Mouse (Mus musculus): ENCODE measurements around the gene Foxc2.
"Not testable (repeated sequence)": the region's sequence is repeated elsewhere in the genome, so short reads cannot be mapped to it uniquely, and the experiment has no call there.

Gene Foxc2

DNA sequence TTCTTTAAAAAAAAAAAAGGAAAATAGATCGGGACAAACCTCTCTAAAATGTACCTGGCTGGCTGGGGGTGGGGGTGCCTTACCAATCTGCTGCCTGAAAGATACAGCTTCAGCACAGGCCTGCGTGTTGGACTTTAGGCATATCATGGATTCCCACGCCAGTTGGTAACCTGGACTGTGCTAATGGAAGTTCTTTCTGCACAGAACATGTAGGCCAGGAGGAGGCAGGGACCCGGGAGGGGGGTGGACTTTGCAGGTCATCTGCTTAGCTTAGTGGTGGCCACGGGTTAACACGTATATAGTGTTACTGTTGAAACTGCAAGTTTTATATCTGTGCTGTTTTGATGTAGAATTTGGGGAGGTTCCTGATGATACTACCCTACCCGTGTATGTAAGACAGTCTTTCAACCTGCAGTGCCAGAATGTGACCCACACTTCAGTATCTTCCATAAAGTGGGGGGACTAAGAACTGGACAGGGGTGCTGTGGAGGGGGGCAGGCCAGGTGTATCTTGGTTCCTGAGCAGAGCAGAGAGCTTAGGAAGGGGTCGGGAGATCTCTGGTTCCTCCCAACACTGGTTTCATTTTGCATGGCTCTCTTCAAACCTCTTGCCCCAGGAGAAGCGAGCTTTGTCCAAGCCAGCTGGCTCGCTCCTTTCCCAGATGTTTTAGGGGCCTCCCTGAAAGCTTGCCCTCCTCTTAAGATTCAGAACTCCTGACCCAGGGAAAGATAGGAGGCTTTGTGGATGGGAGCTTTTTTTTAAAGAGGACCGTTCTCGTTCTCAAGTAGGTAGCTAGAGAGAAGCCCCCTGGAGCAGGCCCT is 3.9 kb downstream of the Foxc2 start:
- DNase-seq (ENCODE audit: low spot score in 2 of 2), result no peak

DNA sequence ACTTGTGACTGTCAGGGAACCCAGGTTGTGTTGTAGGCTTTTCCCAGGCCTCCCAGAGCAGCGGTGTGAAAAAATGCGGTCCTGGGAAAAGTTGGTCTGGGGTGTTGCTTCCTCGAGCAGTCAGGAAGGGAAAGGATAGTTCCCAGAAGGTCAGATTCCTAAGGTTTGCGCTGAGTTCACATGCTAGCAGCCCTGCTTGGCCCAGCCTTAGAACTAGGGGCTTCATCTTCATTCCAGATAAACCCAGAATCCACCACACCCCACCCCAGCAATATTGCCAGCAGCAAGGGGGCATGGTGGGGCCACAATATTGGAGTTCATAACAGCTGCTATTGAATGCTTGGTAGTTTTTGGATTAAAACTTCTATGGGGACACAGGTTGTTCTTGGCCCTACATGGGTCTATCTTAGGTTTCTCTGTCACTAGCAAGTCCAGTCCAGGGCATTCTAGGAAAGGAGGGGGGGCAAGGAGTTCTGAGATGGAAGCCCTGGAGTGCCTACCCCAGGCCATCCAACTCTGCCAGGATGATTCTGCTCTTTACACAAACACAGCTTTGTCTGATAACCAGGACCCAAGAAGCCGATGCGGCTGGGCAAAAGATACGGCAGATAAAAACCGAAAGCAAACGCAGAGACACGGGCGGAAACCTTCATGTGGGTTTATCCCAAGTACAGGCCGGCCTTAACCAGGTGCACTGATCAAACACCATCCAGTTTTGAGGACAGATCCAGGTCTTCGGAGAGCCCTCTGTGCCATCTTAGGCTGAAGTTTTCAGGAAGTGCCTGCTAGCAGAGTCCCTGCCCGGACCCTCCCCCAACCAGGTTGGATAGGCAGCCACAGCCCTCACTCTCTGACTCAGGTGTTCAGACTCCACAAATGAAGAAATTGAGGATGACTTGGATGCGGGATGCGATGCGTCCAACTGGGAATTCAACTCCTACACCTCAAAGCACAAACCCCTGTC is 4.8 kb downstream of the Foxc2 start:
- DNase-seq (ENCODE audit: low spot score in 2 of 2), result no peak

DNA sequence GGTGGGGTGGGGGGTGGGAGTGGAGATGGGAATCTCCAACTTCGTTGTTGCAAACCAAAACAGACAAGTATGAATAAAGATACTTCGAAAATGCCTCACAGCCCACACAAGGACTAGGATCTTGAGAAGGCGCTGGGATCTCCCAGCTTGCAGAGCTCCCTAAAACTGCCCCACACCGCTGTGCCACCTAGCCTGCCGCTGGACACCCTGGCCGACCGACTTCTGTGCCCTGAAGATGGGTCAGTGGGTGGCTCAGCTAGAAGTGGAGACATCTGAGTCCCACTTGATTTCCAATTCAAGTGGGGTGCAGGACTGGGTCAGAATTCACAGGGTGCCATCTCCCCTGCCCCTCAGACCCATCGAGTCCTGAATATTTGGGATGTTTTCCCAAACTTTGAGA is 5.7 kb downstream of the Foxc2 start:
- no peak for DNase-seq (ENCODE audit: low spot score in 2 of 2)

DNA sequence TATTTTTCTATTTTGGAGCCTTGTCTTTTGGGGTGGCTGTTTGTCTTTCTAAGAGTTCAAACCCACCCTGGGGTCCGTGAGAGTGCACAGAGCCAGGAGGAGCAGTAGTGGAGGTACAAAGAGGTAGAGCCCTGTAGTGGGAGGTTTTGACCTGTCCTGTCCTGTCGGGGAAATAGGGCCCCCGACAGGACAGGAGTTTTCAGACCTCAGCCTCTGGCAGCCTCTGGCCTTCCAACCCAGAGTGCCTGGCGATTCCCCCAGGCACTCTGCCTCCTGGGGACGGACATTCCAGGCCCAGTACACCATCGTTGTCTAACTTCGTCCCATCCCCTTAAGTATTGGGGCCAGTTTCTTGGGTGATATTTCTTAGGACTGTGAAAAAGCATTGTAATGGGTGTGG is 6.4 kb downstream of the Foxc2 start:
- no peak for DNase-seq (ENCODE audit: low spot score in 2 of 2)

DNA sequence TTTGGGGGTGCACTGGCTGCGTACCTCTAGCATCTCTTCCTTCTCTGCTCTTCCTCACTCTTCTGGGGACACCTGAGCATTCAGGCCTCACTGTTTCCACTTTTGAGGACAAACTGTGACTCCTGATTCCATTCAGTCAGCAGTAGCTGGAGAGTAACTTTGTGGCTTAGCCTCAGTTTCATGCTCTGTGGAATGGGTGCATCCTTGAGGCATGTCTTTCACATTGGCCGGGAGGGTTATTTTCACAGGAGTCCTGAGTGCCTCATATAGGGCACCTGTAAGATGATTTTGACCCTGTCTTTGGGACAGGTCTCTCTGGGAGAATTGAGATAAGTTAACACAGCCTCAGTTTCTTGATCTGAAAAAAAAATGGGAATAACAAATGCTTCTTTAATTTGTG is 7.1 kb downstream of the Foxc2 start:
- DNase-seq (ENCODE audit: low spot score in 2 of 2), result no peak

DNA sequence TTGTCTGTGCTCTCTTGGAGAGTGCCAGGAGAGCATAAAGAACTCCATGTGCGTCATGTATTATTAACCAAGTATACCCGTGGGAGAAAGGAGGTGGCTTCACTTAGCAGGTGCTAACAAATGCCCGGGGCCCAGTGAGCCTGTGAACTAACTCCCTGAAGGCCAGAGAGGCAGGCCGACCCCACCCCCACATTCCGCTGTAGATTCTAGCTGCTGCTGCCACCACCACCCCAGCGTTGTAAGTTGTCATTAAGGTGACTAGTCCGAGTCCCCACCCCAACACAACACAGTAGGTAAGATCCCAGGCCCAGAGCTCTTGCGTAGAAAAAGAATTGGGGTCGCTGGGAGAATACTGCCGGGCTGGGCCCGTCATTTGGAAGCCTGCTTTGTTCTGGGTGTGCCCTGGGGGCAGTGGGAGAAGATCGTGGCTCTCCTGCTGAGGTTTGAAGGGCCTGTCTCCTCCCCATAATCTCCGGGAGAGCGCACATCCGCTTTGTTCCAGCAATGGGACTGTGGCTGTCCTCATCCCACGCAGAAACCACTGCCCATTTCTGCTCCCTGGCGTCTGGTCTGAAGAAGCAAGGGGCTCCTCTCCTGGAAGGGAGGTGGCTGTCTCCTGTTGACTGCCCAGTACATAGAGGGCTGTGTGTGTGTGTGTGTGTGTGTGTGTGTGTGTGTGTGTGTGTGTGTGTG is 8.7 kb downstream of the Foxc2 start:
- DNase-seq (ENCODE audit: low spot score in 2 of 2), result no peak

DNA sequence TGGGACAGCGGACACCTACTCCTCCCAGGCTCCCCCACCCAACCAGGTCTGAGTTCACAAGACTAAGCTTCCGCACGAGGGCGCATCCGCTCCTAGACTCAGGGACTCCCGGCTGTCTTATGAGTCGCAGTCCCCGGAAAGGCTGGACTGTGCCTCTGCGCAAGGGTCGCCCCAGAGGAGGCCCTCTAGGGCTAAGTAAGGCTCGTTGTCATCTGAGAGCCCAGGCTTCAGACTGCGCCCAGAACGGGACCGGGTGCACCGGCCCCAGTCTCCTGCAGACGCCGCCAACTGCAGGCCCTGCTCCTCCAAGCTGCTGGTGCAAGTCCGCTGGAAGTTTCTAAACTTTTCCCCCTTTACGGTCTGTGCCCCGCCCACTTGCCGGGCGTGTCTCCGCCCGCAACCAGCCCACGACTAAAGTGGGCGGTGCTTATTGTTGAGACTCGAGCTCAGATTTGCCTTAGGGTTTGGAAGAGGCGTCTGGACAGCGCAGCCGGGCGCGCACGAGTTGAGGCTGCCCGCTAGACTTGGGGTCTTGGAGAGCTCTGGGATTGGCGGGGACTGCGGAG is 9.4 kb downstream of the Foxc2 start:
- no peak for DNase-seq (ENCODE audit: low spot score in 2 of 2)

DNA sequence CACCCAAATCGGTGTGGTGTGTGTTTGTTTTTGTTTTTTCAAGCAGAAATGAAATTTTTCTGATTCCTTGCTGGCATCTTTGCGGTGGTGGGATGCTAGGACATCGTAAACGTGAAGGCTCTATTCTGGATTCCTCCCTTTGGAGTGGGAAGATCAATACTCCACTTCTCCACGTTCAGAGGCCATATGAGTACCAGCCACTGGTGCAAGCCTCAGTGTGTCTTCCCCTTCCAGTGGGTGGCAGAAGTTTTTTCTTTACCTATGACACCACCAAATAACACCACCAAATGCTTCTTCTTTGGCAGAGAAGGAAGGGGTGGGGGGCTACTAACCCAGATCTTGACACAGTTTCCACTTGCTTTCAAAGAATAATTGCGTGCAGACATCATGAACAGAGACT is 10.2 kb downstream of the Foxc2 start:
- DNase-seq (ENCODE audit: low spot score in 2 of 2), result no peak

DNA sequence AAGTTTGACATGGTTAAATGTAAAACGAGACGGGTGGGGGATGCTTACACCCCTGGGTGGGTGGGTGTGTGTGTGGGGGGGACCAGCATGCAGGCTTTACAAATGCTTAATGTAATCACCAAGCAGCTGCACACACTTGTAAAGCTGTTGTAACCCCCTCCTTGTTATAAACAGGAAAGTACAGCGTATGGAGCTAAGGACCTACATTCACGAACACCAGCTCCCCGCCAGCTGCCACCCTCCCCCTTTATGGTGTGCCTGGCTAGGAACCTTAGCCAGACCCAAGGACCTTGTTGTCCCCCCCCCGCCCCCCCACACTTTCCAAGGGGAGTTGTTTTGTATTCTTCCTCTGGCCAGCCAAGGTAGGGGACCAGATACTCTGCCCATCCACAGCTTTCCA is 10.7 kb downstream of the Foxc2 start:
- no peak for DNase-seq (ENCODE audit: low spot score in 2 of 2)

DNA sequence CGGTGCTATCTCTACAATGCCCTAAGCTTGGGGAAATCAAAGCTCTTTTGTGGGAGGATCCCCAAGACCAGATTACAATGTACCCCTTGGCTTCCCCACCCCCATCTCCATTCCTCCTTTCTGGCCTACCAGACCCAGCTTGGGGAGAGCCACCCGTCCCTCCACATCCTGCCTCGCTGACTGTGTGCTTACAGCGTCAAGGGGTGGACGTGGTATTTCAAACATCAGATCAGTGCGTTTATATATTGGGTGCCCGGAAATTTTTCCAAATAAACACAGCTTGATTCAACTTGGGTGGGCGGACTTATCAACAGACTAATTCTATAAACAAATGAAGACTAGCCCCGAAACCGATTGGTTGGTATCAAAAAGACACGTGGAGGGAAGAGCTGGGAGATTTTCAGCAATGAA is 11.3 kb downstream of the Foxc2 start:
- DNase-seq (ENCODE audit: low spot score in 2 of 2), result no peak

DNA sequence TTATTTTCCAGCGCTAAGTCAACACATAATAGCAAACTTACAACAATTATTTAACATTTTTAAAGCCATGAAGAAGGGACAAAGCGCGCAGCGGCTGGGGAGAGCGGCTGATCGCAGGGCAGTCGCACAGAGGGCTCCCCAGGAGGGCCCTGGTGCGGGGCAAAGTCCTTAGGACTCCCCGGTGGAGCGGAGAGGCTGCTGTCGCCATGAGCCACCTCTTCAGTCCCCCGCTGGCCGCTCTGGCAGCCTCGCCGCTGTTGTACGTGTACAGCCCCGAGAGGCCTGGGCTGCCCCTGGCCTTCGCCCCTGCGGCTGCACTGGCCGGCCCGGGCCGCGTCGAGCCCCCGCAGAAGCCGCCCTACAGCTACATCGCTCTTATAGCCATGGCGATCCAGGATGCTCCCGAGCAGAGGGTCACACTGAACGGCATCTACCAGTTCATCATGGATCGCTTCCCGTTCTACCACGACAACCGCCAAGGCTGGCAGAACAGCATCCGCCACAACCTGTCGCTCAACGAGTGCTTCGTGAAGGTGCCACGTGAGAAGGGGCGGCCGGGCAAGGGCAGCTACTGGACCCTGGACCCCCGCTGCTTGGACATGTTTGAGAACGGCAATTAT is 11.9 kb downstream of the Foxc2 start, which contains the start of gene Foxl1:
TSS of gene Foxl1 (plus strand) at position 185 of the 620 bp plus-strand sequence.
- DNase-seq (ENCODE audit: low spot score in 2 of 2), result no peak

DNA sequence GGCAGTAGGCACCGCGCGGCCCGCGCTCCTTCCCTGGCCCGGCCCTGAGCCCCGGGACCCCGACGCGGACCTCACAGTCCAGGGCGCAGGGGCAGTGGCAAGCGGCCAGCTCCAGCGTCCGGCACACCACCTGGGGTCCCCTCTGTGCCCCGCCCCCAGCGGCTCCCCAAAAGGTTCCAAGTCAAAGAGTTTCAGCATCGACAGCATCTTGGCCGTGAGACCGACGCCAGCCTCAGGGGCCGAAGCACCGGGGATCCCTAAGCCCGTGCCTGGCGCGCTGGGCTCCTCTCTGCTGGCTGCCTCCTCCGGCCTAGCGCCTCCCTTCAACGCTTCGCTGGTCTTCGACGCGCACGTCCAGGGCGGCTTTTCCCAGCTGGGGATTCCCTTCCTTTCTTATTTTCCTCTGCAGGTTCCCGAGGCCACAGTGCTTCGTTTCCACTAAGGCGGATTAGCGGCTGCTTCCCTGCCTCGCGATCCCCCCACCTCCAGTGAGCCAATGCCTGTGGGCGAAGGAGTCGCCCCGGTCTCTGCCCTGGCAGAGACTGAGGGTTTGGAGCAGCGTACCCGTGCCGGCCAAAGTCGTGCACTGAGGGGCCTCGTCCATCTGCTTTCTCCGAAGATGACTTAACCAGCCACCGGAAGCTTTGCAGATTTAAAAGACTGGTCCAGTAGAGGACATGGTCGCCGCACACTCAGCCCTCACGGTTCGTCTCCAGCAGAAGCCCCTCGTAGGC is 12.7 kb downstream of the Foxc2 start:
- DNase-seq (ENCODE audit: low spot score in 2 of 2), result no peak

DNA sequence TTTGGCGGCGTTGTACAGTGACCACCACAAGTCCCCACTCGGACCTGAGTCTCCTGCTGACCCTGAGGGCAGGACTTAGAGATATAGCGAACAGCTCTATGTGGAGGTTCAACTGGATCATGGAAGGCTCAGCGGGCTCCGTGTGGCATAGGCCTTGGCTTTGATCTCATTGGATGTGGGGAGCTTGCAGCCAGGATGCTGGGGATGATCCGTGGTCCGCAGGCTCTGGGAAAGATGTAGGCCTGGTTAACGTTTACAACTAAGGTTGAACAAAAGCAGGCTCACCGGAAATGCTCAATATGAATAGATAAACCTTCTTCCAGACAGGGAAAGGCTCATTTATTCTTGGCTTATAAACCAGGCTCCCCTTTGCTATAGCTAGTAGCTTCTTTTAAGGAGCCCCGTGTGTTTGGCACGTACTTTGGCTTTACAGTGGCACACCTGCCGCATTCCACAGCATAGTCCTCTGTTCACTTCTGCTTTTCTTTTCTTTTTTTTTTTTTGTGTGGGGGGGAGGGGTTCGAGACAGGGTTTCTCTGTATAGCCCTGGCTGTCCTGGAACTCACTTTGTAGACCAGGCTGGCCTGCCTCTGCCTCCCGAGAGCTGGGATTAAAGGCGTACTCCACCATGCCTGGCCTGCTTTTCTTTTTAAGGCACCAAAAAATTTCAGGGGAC is 13.4 kb downstream of the Foxc2 start:
- no peak for DNase-seq (ENCODE audit: low spot score in 2 of 2)

DNA sequence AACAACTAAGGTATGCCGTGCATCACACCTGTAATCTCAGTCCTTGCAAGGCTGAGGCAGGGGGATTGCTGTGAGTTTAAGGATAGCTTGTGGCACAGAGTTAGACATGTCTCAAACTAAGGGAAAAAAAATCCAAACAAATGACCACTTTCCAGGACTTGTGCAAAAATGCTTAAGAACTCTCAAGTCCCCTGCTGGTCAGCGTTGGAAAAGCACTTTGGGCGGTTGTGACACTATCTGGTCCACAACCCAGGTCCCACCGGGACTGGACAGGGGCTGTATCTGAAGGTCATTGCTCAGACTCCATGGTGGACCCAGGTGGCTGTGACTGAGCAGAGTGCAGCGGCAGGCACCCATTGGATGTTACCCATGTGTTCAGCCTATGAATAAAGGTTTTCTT is 14.6 kb downstream of the Foxc2 start:
- DNase-seq (ENCODE audit: low spot score in 2 of 2), result no peak

DNA sequence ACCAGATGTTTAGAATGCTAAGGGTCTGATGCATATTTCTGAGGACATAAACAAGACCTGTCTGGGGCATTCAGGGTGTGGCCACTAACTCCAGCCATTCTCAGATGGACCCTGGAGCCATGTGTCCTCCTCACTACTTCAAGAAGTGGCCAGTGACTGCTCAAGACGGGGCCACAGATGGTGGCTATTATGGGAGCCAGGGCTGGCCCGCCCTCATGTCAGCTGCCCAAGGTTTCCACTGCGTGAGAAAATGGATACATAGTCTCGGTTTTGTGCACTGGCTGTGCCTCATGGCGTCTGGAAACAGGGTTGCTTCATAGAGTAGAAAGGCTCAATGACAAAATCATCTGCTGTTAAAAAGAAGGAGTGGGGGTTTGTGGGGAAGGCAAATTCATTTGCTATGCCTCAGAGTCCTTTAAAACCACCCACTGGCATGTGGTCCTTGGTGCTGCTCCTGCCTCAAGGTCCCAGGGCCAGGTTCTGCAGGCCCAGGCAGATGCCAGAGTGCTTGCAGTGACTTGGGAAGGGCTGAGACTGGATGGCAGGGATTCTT is 17.1 kb downstream of the Foxc2 start:
- no peak for DNase-seq (ENCODE audit: low spot score in 2 of 2)

DNA sequence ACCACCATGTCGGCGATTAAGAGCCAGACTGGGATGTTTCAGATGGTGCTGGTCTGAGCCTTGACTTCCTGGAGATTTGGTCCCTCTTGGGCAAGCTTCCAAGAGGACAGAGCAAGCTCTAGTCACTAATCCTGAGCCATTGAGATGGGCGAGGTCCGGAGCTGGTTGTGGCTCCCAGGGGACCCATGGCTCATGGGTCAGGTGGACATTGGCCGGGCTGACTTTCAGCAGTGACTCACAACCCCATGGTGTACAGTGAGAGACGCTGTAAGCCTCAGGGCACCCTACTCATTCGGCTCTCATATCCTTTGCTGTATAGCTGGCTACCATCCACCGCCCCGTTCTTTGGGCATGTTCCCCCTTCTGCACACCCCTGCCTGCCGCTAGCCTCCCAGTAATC is 18.1 kb downstream of the Foxc2 start:
- DNase-seq (ENCODE audit: low spot score in 2 of 2), result no peak

DNA sequence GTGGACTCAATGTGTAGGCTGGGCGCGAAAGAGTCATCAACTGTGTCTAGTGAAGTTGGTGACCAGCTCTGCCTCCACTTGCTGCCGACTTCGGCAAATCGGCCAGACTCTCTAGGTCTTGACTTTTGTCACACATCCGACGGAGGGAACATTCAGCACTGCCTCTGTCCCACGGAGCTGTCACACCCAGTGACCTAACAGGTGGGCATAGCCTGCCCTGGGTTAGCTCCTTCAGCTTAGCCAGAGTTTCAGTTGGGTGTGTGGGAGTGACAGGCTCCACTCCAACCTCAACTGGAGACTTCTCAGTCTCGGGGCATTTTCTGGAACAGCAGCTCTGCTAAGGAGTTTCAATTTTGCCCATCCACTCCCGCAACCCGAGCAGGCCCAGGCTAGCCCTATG is 18.5 kb downstream of the Foxc2 start:
- no peak for DNase-seq (ENCODE audit: low spot score in 2 of 2)

DNA sequence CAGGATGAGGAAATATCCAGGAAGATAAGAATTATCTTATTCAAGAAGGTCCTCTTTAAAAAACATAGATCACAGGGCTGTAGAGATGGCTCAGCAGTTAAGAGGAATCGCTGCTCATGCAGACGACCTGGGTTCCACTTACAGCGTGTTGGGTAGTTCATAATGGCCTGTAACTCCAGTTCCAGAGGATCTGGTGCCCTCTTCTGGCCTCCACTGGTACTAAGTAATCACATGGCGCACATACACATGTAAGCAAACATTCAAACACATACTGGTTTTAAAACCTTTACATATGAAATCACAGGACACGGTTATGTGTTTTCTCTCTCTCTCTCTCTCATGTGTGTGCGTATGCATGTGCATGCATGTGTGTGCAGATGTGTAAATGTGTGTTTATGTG is 20.9 kb downstream of the Foxc2 start:
- DNase-seq (ENCODE audit: low spot score in 2 of 2), result no peak

DNA sequence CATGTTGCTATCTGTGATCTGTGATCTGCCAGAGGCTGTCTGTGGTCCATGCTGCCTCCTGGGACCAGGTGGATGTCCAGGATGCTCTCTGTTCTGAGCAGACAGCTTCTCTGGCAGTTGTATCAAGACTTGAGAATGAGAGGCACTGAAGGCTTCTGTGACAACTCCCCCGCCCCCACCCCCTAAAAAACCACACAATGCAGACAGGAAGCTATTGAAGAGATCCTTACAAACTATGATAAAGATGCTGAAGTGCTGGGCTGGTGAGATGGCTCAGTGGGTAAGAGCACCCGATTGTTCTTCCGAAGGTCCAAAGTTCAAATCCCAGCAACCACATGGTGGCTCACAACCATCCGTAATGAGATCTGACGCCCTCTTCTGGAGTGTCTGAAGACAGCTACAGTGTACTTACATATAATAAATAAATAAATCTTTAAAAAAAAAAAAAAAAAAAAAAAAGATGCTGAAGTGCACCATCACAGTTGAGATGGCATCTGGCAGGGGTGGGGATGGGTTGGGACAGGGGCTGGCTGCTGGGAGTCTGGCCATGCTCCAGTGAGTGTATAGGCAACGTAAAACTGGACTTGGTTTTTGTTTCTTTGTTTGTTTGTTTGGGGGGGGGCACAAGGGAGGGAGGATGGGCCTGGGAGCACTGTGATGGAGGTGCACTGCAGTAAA is 29.6 kb downstream of the Foxc2 start:
- DNase-seq (ENCODE audit: low spot score in 2 of 2), result not testable (repeated sequence)
